Mouse (Mus musculus): ENCODE data around the gene Gm2a. TPM values are rescaled to one million over a fixed set of nuclear protein-coding genes. Genes with fewer than 3 reads are reported as not detected.
A peak's percentile ranks its signal among the peaks of the same experiment; 100 is the strongest.

Gm2a gene
- polyA plus RNA-seq, 1 experiment from 2014 or later: 26.5 TPM

GRCm38 (mm10) chr11:55116004-55116403 lies 18.1 kb downstream of the Gm2a start:
- Histone ChIP-seq H3K9ac (ENCODE audit: low read length) (no peak overlapping the region), H3K27ac (ENCODE audit: low read length) (no peak overlapping the region), H3K9me3 (replicated peaks; ENCODE audit: control insufficient read depth, low read length) (no peaks in the 10 kb centered on the region; the same call in 1 of the 2 replicates), H3K4me3 (replicated peaks; ENCODE audit: low read length) (no peak overlapping the region), H3K36me3 (ENCODE audit: control insufficient read depth, insufficient read depth, low read length) (no peaks in the 10 kb centered on the region), H3K4me1 (ENCODE audit: control insufficient read depth, insufficient read depth, low read length) (peaks cover under 1% of the 10 kb centered on the region; the same call in 1 of the 2 replicates), H3K4me2 (ENCODE audit: low read depth, low read length) (no peak overlapping the region), H3K27me3 (ENCODE audit: control insufficient read depth, insufficient read depth, low read length) (no peaks in the 10 kb centered on the region)
- 79% methylated on average over 3 of the region's 3 CpGs for WGBS
- ATAC-seq (ENCODE audit: insufficient read depth, low FRiP score): no peak

GRCm38 (mm10) chr11:55117031-55117430 lies 19.1 kb downstream of the Gm2a start:
- WGBS: 88% methylated on average over 2 of the region's 2 CpGs
- Histone ChIP-seq H3K4me1 (ENCODE audit: control insufficient read depth, insufficient read depth, low read length) (no peaks in the 10 kb centered on the region), H3K4me2 (ENCODE audit: low read depth, low read length) (no peak overlapping the region), H3K9ac (ENCODE audit: low read length) (no peak overlapping the region), H3K4me3 (replicated peaks; ENCODE audit: low read length) (no peak overlapping the region), H3K27me3 (ENCODE audit: control insufficient read depth, insufficient read depth, low read length) (no peaks in the 10 kb centered on the region), H3K36me3 (ENCODE audit: control insufficient read depth, insufficient read depth, low read length) (no peaks in the 10 kb centered on the region), H3K9me3 (replicated peaks; ENCODE audit: control insufficient read depth, low read length) (no peaks in the 10 kb centered on the region; the same call in 1 of the 2 replicates), H3K27ac (ENCODE audit: low read length) (no peak overlapping the region)
- no peak for ATAC-seq (ENCODE audit: insufficient read depth, low FRiP score)

- no peaks in the 10 kb centered on the region for H3K36me3 ChIP-seq (ENCODE audit: control insufficient read depth, insufficient read depth, low read length)
- H3K4me1 ChIP-seq (ENCODE audit: control insufficient read depth, insufficient read depth, low read length): no peaks in the 10 kb centered on the region
- ATAC-seq (ENCODE audit: insufficient read depth, low FRiP score): no peak
- H3K4me3 ChIP-seq (replicated peaks; ENCODE audit: low read length): no peak overlapping the region
- H3K27me3 ChIP-seq (ENCODE audit: control insufficient read depth, insufficient read depth, low read length): no peaks in the 10 kb centered on the region
- H3K9ac ChIP-seq (ENCODE audit: low read length): no peak overlapping the region
- H3K27ac ChIP-seq (ENCODE audit: low read length): no peak overlapping the region
- H3K4me2 ChIP-seq (ENCODE audit: low read depth, low read length): no peak overlapping the region
- H3K9me3 ChIP-seq (replicated peaks; ENCODE audit: control insufficient read depth, low read length): no peaks in the 10 kb centered on the region
These were observed 22.4 kb downstream of the Gm2a start for GRCm38 (mm10) chr11:55120279-55120678.

GRCm38 (mm10) chr11:55120821-55121271 lies 22.9 kb downstream of the Gm2a start:
- H3K27ac ChIP-seq (ENCODE audit: low read length): 0 out of 2 replicates have a peak overlapping the region, but pooled peaks have one; percentile 53
- WGBS: 57% methylated on average over 8 of the region's 8 CpGs
- no peak for ATAC-seq (ENCODE audit: insufficient read depth, low FRiP score)
- no peaks in the 10 kb centered on the region for H3K36me3 ChIP-seq (ENCODE audit: control insufficient read depth, insufficient read depth, low read length)
- H3K27me3 ChIP-seq (ENCODE audit: control insufficient read depth, insufficient read depth, low read length): no peaks in the 10 kb centered on the region
- H3K4me1 ChIP-seq (ENCODE audit: control insufficient read depth, insufficient read depth, low read length): no peaks in the 10 kb centered on the region
- H3K9me3 ChIP-seq (replicated peaks; ENCODE audit: control insufficient read depth, low read length): no peaks in the 10 kb centered on the region
- no peak overlapping the region for H3K4me2 ChIP-seq (ENCODE audit: low read depth, low read length)
- no peak overlapping the region for H3K9ac ChIP-seq (ENCODE audit: low read length)
- no peak overlapping the region for H3K4me3 ChIP-seq (replicated peaks; ENCODE audit: low read length)

GRCm38 (mm10) chr11:55121430-55121829 lies 23.5 kb downstream of the Gm2a start:
- no peaks in the 10 kb centered on the region for H3K27me3 ChIP-seq (ENCODE audit: control insufficient read depth, insufficient read depth, low read length)
- ATAC-seq (ENCODE audit: insufficient read depth, low FRiP score): no peak
- peak overlapping the region; percentile 53; the same call in 1 of the 2 replicates for H3K27ac ChIP-seq (ENCODE audit: low read length)

GRCm38 (mm10) chr11:55126663-55127062 lies 28.7 kb downstream of the Gm2a start:
- Histone ChIP-seq H3K4me2 (ENCODE audit: low read depth, low read length) (no peak overlapping the region), H3K4me3 (replicated peaks; ENCODE audit: low read length) (no peak overlapping the region), H3K9ac (ENCODE audit: low read length) (no peak overlapping the region), H3K9me3 (replicated peaks; ENCODE audit: control insufficient read depth, low read length) (no peaks in the 10 kb centered on the region), H3K27ac (ENCODE audit: low read length) (no peak overlapping the region), H3K4me1 (ENCODE audit: control insufficient read depth, insufficient read depth, low read length) (no peaks in the 10 kb centered on the region), H3K36me3 (ENCODE audit: control insufficient read depth, insufficient read depth, low read length) (no peaks in the 10 kb centered on the region), H3K27me3 (ENCODE audit: control insufficient read depth, insufficient read depth, low read length) (no peaks in the 10 kb centered on the region)
- ATAC-seq (ENCODE audit: insufficient read depth, low FRiP score): no peak
- 67% methylated on average over 3 of the region's 3 CpGs for WGBS

More at GRCm38 (mm10) chr11:55121430-55121829, 23.5 kb downstream of the Gm2a start:
- Histone ChIP-seq H3K36me3 (ENCODE audit: control insufficient read depth, insufficient read depth, low read length) (no peaks in the 10 kb centered on the region), H3K4me3 (replicated peaks; ENCODE audit: low read length) (no peak overlapping the region), H3K4me1 (ENCODE audit: control insufficient read depth, insufficient read depth, low read length) (no peaks in the 10 kb centered on the region), H3K4me2 (ENCODE audit: low read depth, low read length) (no peak overlapping the region), H3K9ac (ENCODE audit: low read length) (no peak overlapping the region), H3K9me3 (replicated peaks; ENCODE audit: control insufficient read depth, low read length) (no peaks in the 10 kb centered on the region)
- WGBS: 78% methylated on average over 1 of the region's 1 CpGs

GRCm38 (mm10) chr11:55127937-55128336 lies 30.0 kb downstream of the Gm2a start:
- H3K9ac ChIP-seq (ENCODE audit: low read length): no peak overlapping the region
- no peak overlapping the region for H3K27ac ChIP-seq (ENCODE audit: low read length)
- H3K36me3 ChIP-seq (ENCODE audit: control insufficient read depth, insufficient read depth, low read length): no peaks in the 10 kb centered on the region
- H3K4me1 ChIP-seq (ENCODE audit: control insufficient read depth, insufficient read depth, low read length): no peaks in the 10 kb centered on the region
- 63% methylated on average over 6 of the region's 6 CpGs for WGBS
- H3K4me3 ChIP-seq (replicated peaks; ENCODE audit: low read length): no peak overlapping the region
- no peak overlapping the region for H3K4me2 ChIP-seq (ENCODE audit: low read depth, low read length)
- H3K27me3 ChIP-seq (ENCODE audit: control insufficient read depth, insufficient read depth, low read length): no peaks in the 10 kb centered on the region
- ATAC-seq (ENCODE audit: insufficient read depth, low FRiP score): no peak
- H3K9me3 ChIP-seq (replicated peaks; ENCODE audit: control insufficient read depth, low read length): no peaks in the 10 kb centered on the region

GRCm38 (mm10) chr11:55128411-55128810 lies 30.5 kb downstream of the Gm2a start:
- Histone ChIP-seq H3K36me3 (ENCODE audit: control insufficient read depth, insufficient read depth, low read length) (no peaks in the 10 kb centered on the region), H3K4me1 (ENCODE audit: control insufficient read depth, insufficient read depth, low read length) (no peaks in the 10 kb centered on the region), H3K9ac (ENCODE audit: low read length) (no peak overlapping the region), H3K27me3 (ENCODE audit: control insufficient read depth, insufficient read depth, low read length) (no peaks in the 10 kb centered on the region), H3K4me2 (ENCODE audit: low read depth, low read length) (no peak overlapping the region), H3K27ac (ENCODE audit: low read length) (no peak overlapping the region), H3K4me3 (replicated peaks; ENCODE audit: low read length) (no peak overlapping the region), H3K9me3 (replicated peaks; ENCODE audit: control insufficient read depth, low read length) (no peaks in the 10 kb centered on the region)
- 73% methylated on average over 3 of the region's 3 CpGs for WGBS
- ATAC-seq (ENCODE audit: insufficient read depth, low FRiP score): no peak

- no peaks in the 10 kb centered on the region for H3K27me3 ChIP-seq (ENCODE audit: control insufficient read depth, insufficient read depth, low read length)
- H3K4me2 ChIP-seq (ENCODE audit: low read depth, low read length): no peak overlapping the region
- 80% methylated on average over 11 of the region's 11 CpGs for WGBS
- no peaks in the 10 kb centered on the region for H3K9me3 ChIP-seq (replicated peaks; ENCODE audit: control insufficient read depth, low read length)
- peak; percentile 72; the same call in 1 of the 2 replicates for ATAC-seq (ENCODE audit: insufficient read depth, low FRiP score)
- no peak overlapping the region for H3K9ac ChIP-seq (ENCODE audit: low read length)
- no peaks in the 10 kb centered on the region for H3K36me3 ChIP-seq (ENCODE audit: control insufficient read depth, insufficient read depth, low read length)
- H3K27ac ChIP-seq (ENCODE audit: low read length): no peak overlapping the region
- no peaks in the 10 kb centered on the region for H3K4me1 ChIP-seq (ENCODE audit: control insufficient read depth, insufficient read depth, low read length)
- no peak overlapping the region for H3K4me3 ChIP-seq (replicated peaks; ENCODE audit: low read length)
These were observed 33.3 kb downstream of the Gm2a start for GRCm38 (mm10) chr11:55131077-55131742.
